Mouse (Mus musculus): ENCODE data around the gene Fam83d. TPM values are rescaled to one million over a fixed set of nuclear protein-coding genes. Genes with fewer than 3 reads are reported as not detected.

Gene Fam83d
- polyA plus RNA-seq (2015; fragmentation: Nextera tagmentation; extraction: Ambion mirVana) = 52.3 and 53.3 TPM in 2 replicates

- Histone ChIP-seq H3K36me3 (no peaks in the 10 kb centered on the region), H3K27me3 (no peaks in the 10 kb centered on the region), H3K4me1 (replicated peaks) (peaks cover 47% of the 10 kb centered on the region), H3K27ac (peak within 1 kb of the TSS; percentile 85), H3K9me3 (replicated peaks) (no peaks in the 10 kb centered on the region), H3K4me2 (peak within 1 kb of the TSS; percentile 98), H3K9ac (peak within 1 kb of the TSS; percentile 74), H3K4me3 (peak within 1 kb of the TSS; percentile 85)
- ATAC-seq (replicated peaks; ENCODE audit: insufficient number of reproducible peaks, insufficient read depth, low FRiP score, low read depth) = peak; percentile 96
- WGBS = under 1% methylated on average over 48 of the region's 48 CpGs
Measured at GRCm38 (mm10) chr2:158767742-158768339, at the start of gene Fam83d. Gene Fam83d, plus strand, starts transcription at chr2:158768093.

DNA sequence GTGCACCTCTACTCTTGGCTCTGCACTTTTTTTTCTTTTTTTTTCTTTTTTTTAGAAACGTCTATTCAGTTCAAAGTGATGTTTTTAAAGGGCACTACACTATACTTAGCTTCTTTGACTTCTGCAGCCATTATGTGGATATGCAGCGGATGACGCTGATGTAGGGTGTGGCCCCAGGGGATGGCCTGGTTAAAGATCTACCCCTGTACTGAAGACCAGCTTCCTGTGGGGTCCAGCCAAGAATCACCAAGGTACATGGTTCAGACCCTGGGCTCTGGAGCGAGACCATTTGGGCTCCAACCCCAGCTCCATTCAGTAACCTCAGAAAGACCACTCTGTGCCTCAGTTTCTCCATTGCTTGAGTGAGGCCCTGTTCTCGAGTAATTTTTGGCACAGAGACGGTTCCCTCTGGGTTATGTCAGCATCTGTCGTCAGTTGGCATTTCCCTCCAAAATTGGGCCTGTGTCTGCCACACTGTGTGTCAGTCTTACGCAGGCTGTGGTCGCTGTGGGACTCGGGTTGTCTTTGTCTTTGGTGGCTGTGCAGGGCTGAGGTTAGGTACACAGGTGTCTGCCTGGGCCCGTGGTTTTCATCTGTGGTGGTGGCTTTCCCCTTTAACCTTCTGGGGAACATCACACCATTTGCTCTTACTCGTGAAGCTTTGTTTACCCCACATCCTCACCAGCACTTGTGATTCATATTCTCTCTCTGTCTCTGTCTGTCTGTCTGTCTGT, 48.9 kb upstream of the Fam83d start:
- Histone ChIP-seq H3K9ac (no peak overlapping the region), H3K27me3 (no peaks in the 10 kb centered on the region; the same call in 1 of the 2 replicates), H3K27ac (no peak overlapping the region), H3K4me2 (no peak overlapping the region), H3K9me3 (replicated peaks) (no peaks in the 10 kb centered on the region), H3K36me3 (no peaks in the 10 kb centered on the region), H3K4me3 (no peak overlapping the region), H3K4me1 (replicated peaks) (peaks cover 25% of the 10 kb centered on the region)
- ATAC-seq (replicated peaks; ENCODE audit: insufficient number of reproducible peaks, insufficient read depth, low FRiP score, low read depth) = no peak; the same call in 1 of the 2 replicates
- 73% methylated on average over 12 of the region's 12 CpGs for WGBS

GRCm38 (mm10) chr2:158720715-158721370, 47.0 kb upstream of the Fam83d start:
- Histone ChIP-seq H3K27me3 (no peaks in the 10 kb centered on the region), H3K4me1 (replicated peaks) (peaks cover 25% of the 10 kb centered on the region), H3K9ac (no peak overlapping the region), H3K27ac (no peak overlapping the region), H3K4me3 (no peak overlapping the region), H3K36me3 (no peaks in the 10 kb centered on the region), H3K4me2 (no peak overlapping the region), H3K9me3 (replicated peaks) (no peaks in the 10 kb centered on the region)
- 71% methylated on average over 16 of the region's 16 CpGs for WGBS
- ATAC-seq (replicated peaks; ENCODE audit: insufficient number of reproducible peaks, insufficient read depth, low FRiP score, low read depth) = no peak

GRCm38 (mm10) chr2:158721481-158721880, 46.4 kb upstream of the Fam83d start:
- 46% methylated on average over 3 of the region's 3 CpGs for WGBS
- Histone ChIP-seq H3K4me2 (no peak overlapping the region), H3K4me3 (no peak overlapping the region), H3K9ac (no peak overlapping the region), H3K4me1 (replicated peaks) (peaks cover 22% of the 10 kb centered on the region), H3K9me3 (replicated peaks) (no peaks in the 10 kb centered on the region), H3K27ac (no peak overlapping the region), H3K36me3 (no peaks in the 10 kb centered on the region), H3K27me3 (no peaks in the 10 kb centered on the region)
- ATAC-seq (replicated peaks; ENCODE audit: insufficient number of reproducible peaks, insufficient read depth, low FRiP score, low read depth) = no peak

DNA sequence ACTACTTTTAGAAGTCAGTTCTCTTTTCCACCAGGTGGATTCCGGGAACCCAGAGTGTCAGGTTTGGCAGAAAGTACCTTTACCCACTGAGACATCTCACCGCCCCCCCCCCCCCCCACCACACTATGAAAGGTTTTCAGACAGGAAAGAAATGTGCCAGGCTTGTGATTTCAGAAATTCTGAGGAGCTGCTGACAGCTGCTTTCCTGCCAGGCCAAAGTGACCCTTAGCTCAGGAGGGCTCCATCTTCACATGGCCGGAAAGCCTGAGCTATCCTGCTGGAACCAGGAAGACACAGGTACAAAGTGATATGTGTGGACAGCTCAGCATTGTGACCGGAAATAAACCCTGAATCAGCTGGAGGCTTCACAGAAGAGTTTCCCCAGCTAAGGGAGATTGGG, 45.8 kb upstream of the Fam83d start:
- no peak overlapping the region for H3K4me3 ChIP-seq
- ATAC-seq (replicated peaks; ENCODE audit: insufficient number of reproducible peaks, insufficient read depth, low FRiP score, low read depth) = no peak
- H3K9me3 ChIP-seq (replicated peaks) = no peaks in the 10 kb centered on the region
- no peak overlapping the region for H3K9ac ChIP-seq
- H3K36me3 ChIP-seq = no peaks in the 10 kb centered on the region
- H3K4me2 ChIP-seq = no peak overlapping the region
- H3K4me1 ChIP-seq (replicated peaks) = peaks cover 22% of the 10 kb centered on the region
- H3K27me3 ChIP-seq = no peaks in the 10 kb centered on the region
- WGBS = 36% methylated on average over 4 of the region's 4 CpGs
- peak overlapping the region; percentile 66; the same call in 1 of the 2 replicates for H3K27ac ChIP-seq

- H3K27ac ChIP-seq = peak overlapping the region; percentile 66
- peak overlapping the region; percentile 20 for H3K4me2 ChIP-seq
- no peaks in the 10 kb centered on the region for H3K27me3 ChIP-seq
- no peak overlapping the region for H3K4me3 ChIP-seq
- H3K4me1 ChIP-seq (replicated peaks) = peaks cover 19% of the 10 kb centered on the region
- H3K36me3 ChIP-seq = no peaks in the 10 kb centered on the region
- no peak overlapping the region for H3K9ac ChIP-seq
- WGBS = 9% methylated on average over 6 of the region's 6 CpGs
- no peaks in the 10 kb centered on the region for H3K9me3 ChIP-seq (replicated peaks)
- 0 out of 2 replicates have a peak, but pooled peaks have one; percentile 14 for ATAC-seq (replicated peaks; ENCODE audit: insufficient number of reproducible peaks, insufficient read depth, low FRiP score, low read depth)
Measured at GRCm38 (mm10) chr2:158722991-158723551, 44.8 kb upstream of the Fam83d start.

DNA sequence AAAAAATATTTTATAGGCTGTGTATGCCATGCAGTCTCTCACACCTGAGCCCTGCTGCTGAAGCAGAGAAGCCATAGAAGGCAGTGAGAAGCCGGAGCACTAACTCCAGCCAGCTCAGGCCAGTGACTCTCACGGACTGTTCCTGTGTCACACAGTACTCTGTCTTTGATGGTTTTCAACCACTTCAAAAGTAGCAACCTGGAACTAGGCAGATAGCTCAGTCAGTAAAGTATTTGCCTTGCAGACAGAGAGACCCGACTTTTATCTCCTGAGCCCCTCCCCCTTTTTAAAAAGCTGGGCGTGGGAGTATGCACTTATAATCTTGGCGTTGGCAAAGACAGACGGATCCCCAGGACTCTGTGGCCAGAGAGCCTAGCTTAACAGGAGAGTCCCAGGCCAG, 44.1 kb upstream of the Fam83d start:
- Histone ChIP-seq H3K36me3 (no peaks in the 10 kb centered on the region), H3K4me3 (no peak overlapping the region), H3K27ac (peak overlapping the region; percentile 66), H3K9me3 (replicated peaks) (no peaks in the 10 kb centered on the region), H3K4me2 (0 out of 2 replicates have a peak overlapping the region, but pooled peaks have one; percentile 3), H3K9ac (no peak overlapping the region), H3K27me3 (no peaks in the 10 kb centered on the region), H3K4me1 (replicated peaks) (peaks cover 19% of the 10 kb centered on the region)
- no peak for ATAC-seq (replicated peaks; ENCODE audit: insufficient number of reproducible peaks, insufficient read depth, low FRiP score, low read depth)
- WGBS = 8% methylated on average over 6 of the region's 6 CpGs

DNA sequence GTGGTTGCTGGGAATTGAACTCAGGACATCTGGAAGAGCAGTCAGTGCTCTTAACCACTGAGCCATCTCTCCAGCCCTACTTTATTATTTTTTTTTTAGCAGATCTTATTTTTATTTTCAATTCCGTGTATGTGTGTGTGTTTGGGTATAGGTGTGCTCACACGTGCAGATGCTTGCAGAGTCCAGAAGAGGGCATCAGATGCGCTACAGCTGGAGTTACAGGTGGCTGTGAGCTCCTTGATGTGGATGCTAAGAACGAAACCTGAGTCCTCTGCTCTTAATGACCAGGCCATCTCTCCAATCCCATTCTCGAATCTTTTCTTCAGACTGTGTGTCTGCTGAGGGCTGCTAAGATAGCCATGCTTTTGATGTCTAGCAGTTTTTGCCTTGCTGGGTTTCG, 41.6 kb upstream of the Fam83d start:
- H3K27me3 ChIP-seq = no peaks in the 10 kb centered on the region
- H3K9ac ChIP-seq = no peak overlapping the region
- no peak overlapping the region for H3K4me3 ChIP-seq
- 68% methylated on average over 6 of the region's 6 CpGs for WGBS
- H3K9me3 ChIP-seq (replicated peaks) = no peaks in the 10 kb centered on the region
- H3K27ac ChIP-seq = no peak overlapping the region
- H3K4me1 ChIP-seq (replicated peaks) = peaks cover 19% of the 10 kb centered on the region
- H3K36me3 ChIP-seq = no peaks in the 10 kb centered on the region
- no peak for ATAC-seq (replicated peaks; ENCODE audit: insufficient number of reproducible peaks, insufficient read depth, low FRiP score, low read depth)
- no peak overlapping the region for H3K4me2 ChIP-seq

DNA sequence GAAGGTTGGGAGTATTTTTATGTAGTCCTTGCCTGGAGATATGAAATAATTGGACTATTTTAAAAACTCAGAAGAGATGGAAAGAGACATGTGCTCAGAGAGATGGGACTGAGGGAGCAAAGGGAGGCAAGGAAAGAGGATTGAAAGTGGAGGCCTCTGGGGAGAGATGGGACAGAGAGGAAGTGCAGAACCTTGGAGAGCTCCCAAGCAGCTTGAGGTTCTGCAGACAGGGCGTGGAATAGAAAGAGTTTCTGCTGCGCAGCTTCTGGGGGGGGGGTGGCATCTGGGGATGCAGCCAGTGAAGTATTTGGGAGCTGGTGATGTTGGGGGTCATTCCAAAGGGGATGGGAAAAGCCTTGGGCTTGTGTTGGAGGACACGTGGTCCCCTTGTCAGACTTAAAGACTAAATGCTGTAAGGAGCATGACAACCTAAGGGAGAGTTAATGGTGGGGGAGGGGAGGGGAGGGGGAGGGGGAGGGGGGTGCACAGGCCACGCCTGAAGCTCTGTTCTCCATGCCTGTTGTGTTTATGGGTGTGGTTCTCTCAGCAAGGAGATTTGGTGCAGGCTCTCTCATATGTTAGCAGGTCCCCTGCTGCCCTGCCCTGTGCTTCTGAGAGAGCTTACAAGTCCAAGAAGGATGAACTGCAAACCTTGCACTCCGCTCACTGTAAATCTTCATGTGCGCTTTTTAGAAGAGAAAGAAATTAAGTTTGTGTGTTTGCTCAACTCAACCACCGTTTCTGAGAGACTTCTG, 39.7 kb upstream of the Fam83d start:
- no peaks in the 10 kb centered on the region for H3K27me3 ChIP-seq
- WGBS = 44% methylated on average over 7 of the region's 7 CpGs
- peaks cover 8% of the 10 kb centered on the region for H3K4me1 ChIP-seq (replicated peaks)
- no peaks in the 10 kb centered on the region for H3K36me3 ChIP-seq
- ATAC-seq (replicated peaks; ENCODE audit: insufficient number of reproducible peaks, insufficient read depth, low FRiP score, low read depth) = no peak
- no peak overlapping the region for H3K9ac ChIP-seq
- H3K27ac ChIP-seq = no peak overlapping the region
- no peak overlapping the region for H3K4me3 ChIP-seq
- no peaks in the 10 kb centered on the region for H3K9me3 ChIP-seq (replicated peaks)
- H3K4me2 ChIP-seq = no peak overlapping the region

- Histone ChIP-seq H3K9ac (no peak overlapping the region), H3K4me1 (replicated peaks) (peaks cover 14% of the 10 kb centered on the region), H3K4me2 (no peak overlapping the region), H3K36me3 (no peaks in the 10 kb centered on the region), H3K27ac (no peak overlapping the region), H3K4me3 (no peak overlapping the region), H3K9me3 (replicated peaks) (no peaks in the 10 kb centered on the region), H3K27me3 (no peaks in the 10 kb centered on the region)
- no peak for ATAC-seq (replicated peaks; ENCODE audit: insufficient number of reproducible peaks, insufficient read depth, low FRiP score, low read depth)
- WGBS = 53% methylated on average over 3 of the region's 3 CpGs
Measured at GRCm38 (mm10) chr2:158730896-158731295, 37.0 kb upstream of the Fam83d start.

GRCm38 (mm10) chr2:158732521-158732920, 35.4 kb upstream of the Fam83d start:
- H3K4me1 ChIP-seq (replicated peaks) = peaks cover 14% of the 10 kb centered on the region

More at GRCm38 (mm10) chr2:158732521-158732920, 35.4 kb upstream of the Fam83d start:
- ATAC-seq (replicated peaks; ENCODE audit: insufficient number of reproducible peaks, insufficient read depth, low FRiP score, low read depth) = no peak
- Histone ChIP-seq H3K27me3 (no peaks in the 10 kb centered on the region), H3K9ac (no peak overlapping the region), H3K27ac (no peak overlapping the region), H3K4me2 (no peak overlapping the region), H3K36me3 (no peaks in the 10 kb centered on the region), H3K4me3 (no peak overlapping the region), H3K9me3 (replicated peaks) (no peaks in the 10 kb centered on the region)
- WGBS = 77% methylated on average over 9 of the region's 9 CpGs
